Mouse (Mus musculus): ENCODE results near the gene Fam181b.
A peak's percentile ranks its signal among the peaks of the same experiment; 100 is the strongest.

Gene Fam181b

GRCm38 (mm10) chr7:93079785-93080730, at the start of gene Fam181b:
Fam181b (plus strand) TSS chr7:93079865.
- peak; percentile 9 for DNase-seq (ENCODE audit: extremely low read depth, insufficient read length, low spot score)

- no peak for DNase-seq (ENCODE audit: extremely low read depth, insufficient read length, low spot score)
Measured at GRCm38 (mm10) chr7:93037763-93038471, 41.7 kb upstream of the Fam181b start.

GRCm38 (mm10) chr7:93038472-93038828, 41.2 kb upstream of the Fam181b start:
- no peak for DNase-seq (ENCODE audit: extremely low read depth, insufficient read length, low spot score)

GRCm38 (mm10) chr7:93039542-93039941, 40.1 kb upstream of the Fam181b start:
- DNase-seq (ENCODE audit: extremely low read depth, insufficient read length, low spot score), result no peak

GRCm38 (mm10) chr7:93044359-93044758, 35.3 kb upstream of the Fam181b start:
- DNase-seq (ENCODE audit: extremely low read depth, insufficient read length, low spot score), result no peak

- no peak for DNase-seq (ENCODE audit: extremely low read depth, insufficient read length, low spot score)
Measured at GRCm38 (mm10) chr7:93044788-93045187, 34.9 kb upstream of the Fam181b start.

DNA sequence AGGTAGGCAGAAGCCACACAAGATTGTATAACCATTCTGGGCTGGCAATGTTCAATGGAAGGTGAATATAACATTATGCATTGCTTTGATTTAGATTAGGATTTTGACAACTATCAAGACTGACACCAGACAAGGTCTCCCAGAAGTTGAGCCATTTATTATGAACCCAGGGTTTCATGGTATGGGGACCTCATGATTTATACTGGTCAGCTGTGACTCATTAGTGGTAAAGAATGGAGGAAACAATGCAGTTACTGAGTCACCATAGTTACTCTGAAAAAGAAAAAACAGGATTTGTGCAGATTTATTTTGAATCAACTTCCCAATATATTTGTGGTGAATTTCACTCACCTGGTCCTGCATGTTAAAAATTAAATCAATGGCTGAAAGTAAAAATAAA, 18.8 kb upstream of the Fam181b start:
- no peak for DNase-seq (ENCODE audit: extremely low read depth, insufficient read length, low spot score)

GRCm38 (mm10) chr7:93061747-93062146, 17.9 kb upstream of the Fam181b start:
- DNase-seq (ENCODE audit: extremely low read depth, insufficient read length, low spot score), result no peak

DNA sequence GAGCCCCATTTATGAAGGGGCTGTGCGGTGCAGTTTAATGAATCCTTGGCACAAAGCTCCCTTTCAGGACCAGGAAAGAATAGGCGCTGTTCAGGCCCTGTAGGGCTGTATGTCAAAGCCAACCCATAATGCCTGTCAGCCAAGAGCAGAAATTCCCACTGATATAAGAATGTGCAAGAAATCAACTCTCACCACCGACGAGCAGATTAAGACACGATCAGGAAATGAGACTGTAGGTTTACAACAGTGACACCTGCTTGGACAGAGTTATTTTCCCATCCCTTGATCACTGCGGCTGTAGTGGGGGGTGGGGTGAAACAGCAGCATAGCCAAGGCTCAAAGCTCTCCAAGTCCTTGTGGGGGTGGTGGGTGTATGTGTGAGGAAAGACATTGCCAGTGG, 17.5 kb upstream of the Fam181b start:
- DNase-seq (ENCODE audit: extremely low read depth, insufficient read length, low spot score), result no peak

GRCm38 (mm10) chr7:93067464-93068015, 12.1 kb upstream of the Fam181b start:
- no peak for DNase-seq (ENCODE audit: extremely low read depth, insufficient read length, low spot score)

- no peak for DNase-seq (ENCODE audit: extremely low read depth, insufficient read length, low spot score)
Measured at GRCm38 (mm10) chr7:93076435-93076960, 3.2 kb upstream of the Fam181b start.

- no peak for DNase-seq (ENCODE audit: extremely low read depth, insufficient read length, low spot score)
Measured at GRCm38 (mm10) chr7:93079420-93079784, 263 bp upstream of the Fam181b start.

DNA sequence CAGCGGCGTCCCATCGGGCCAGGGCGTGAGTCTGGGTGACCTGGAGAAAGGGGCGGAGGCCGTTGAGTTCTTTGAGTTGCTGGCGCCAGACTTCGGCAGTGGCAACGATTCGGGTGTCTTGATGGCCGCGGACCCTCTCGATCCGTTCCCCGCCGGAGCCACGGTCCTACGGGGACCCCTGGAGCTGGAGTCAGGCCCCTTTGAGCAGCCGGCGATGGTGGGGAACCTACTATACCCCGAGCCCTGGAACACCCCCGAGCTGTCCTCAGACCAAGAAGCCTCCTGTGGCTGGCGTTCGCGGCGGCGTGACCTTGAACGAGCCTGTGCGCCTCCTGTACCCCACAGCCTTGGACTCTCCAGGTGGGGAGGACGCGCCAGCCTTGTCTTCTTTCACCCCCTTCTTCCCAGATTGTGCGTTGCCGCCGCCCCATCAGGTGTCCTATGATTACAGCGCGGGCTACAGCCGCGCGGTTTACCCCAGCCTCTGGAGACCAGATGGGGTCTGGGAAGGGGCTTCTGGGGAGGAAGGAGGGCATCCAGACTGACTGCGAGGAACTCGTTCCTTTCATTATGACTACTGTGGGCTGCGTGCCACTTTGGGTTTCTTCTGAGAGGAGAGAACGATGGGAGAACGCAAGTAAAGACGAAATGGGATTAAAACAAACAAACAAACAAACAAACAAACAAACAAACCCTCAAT, 1.2 kb downstream of the Fam181b start:
- peak; percentile 10 for DNase-seq (ENCODE audit: extremely low read depth, insufficient read length, low spot score)

- DNase-seq (ENCODE audit: extremely low read depth, insufficient read length, low spot score), result no peak
Measured at GRCm38 (mm10) chr7:93093371-93094058, 13.8 kb downstream of the Fam181b start.

DNA sequence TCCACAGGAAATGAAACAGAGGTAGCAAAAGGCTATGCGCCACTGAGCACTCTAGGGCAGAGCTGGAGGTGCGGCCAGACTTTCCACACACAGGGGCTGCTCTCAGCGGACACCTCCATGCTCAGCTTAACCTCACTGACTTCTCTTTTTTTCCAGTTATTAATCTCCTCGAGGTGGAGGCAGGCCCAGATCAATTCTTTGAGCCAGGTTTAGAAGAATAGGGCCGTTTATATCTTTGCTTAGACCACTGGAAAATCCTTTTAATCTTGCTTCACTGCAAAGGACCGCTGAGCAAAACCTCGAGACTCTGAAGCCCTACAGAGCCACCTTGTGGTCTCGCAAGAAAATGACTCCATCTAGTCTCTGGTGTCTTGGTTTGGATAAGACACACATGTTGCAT, 15.8 kb downstream of the Fam181b start:
- DNase-seq (ENCODE audit: extremely low read depth, insufficient read length, low spot score), result no peak

DNA sequence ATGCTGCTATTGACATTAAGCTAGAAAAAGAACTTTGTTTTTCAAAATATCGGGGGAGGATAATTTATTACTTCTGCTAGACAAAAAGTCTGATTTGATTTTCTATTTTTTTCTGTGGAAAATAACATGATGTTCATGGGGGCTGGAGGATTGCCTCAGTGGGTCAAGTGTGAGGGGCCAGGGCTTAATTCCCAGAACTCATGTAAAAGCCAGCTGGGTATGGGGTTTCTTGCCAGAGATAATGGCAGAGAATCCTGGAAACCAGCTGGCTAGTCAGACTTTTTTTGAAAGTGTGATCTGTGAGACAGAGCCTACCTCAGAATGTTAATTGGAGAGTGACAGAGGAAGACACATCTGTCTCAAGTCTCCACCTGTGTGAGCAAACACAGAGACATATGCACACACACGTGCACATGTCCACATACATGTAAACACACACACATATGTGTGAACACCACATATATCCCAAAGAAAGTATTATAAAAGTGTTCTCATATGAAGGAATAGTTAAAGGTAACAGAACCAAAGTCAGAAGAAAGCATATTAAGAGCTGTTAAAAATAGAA, 25.2 kb downstream of the Fam181b start:
- DNase-seq (ENCODE audit: extremely low read depth, insufficient read length, low spot score), result no peak

DNA sequence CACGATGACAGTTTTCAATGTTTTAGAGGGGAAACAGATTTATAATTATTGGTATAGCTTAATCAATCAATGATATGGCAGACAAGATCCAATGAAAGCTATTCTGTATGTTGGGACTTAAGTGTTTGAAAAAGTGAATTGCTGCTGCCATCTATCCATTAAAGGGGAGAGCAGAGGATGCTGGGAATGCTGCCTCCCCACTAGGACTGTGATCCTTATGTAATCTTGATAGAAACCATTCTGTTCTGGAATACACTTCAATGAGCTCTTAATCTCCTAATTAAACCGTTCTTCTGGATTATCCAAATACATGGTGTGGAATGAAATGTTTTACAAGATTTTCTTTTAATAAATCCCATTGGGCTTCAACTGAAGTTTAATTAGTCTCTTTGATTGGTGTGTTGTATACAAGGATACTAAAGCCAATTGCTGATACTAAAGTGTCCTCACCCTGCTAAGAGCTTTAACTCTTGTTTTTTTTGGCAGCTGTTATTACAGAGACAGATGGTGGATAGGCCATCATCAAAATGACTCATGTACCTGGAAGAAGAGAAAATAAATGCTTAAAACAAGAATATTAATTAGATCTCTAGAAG, 30.8 kb downstream of the Fam181b start:
- no peak for DNase-seq (ENCODE audit: extremely low read depth, insufficient read length, low spot score)

DNA sequence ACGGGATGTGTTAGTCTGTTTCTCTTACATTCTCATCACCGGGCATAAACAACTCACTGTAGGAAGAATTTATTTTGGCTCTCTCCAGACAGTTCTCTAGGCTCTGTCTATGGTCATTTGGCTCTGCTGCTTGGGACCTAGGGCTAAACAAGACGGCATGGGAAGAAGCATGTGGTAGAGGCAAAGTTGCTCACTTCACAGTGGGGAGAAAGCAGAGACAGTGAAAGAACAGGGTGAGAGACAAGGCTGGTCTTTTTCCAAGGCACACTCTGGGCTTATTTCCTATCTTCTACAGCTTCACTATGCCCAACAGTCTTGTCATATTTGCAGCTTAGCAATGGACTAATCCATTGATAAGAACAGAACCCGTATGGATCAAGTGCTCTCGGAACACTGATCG, 31.4 kb downstream of the Fam181b start:
- DNase-seq (ENCODE audit: extremely low read depth, insufficient read length, low spot score), result no peak

DNA sequence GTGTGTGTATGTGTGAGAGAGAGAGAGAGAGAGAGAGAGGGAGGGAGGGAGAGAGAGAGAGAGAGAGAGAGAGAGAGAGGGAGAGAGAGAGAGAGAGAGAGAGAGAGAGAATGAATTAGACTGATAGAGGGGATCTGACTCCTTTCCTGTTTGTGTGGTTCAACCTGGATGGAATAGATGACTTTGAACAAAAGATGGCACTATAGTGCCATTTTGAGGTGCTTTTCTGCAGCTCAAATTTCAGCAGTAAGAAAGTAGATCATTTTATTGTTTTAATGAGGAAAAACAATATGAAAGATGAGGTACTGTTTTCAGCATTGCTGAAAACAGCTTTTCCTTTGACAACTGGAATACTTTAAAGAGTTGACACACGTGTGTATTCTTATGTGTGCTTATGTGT, 37.9 kb downstream of the Fam181b start:
- no peak for DNase-seq (ENCODE audit: extremely low read depth, insufficient read length, low spot score)

DNA sequence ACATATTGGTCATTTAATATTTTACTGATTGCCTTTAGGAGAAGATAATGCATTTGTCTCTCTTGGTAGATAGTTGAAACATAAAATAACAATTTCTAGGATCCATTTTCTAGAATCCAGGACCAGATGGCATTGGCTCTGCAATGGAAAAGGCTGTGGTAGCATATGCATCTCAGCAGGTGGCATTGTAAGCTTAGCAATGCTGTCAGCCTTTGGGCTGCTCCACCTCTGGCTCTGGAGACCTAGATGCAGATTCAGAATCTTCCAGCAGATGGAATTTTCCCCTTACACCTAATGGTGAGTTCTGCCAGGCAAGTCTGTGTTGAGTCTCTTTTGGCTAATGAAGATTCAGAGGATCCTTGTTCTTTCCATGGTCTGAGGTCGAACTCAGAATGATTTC, 44.3 kb downstream of the Fam181b start:
- no peak for DNase-seq (ENCODE audit: extremely low read depth, insufficient read length, low spot score)
